In genomic region chr4:145213999-145214785, GRCm38 (mm10) we compare ENCODE assay signal across 8 mouse cellular contexts. TPM values are rescaled to one million over a fixed set of nuclear protein-coding genes. Genes with fewer than 3 reads are reported as not detected.
A peak's percentile ranks its signal among the peaks of the same experiment; 100 is the strongest.
DNase-seq lines count a peak whose midpoint lies in the region; ATAC-seq and TF ChIP-seq lines count a peak whose summit lies in the region.

No protein-coding gene starts in this region.

- H3K4me3 ChIP-seq in gastrocnemius, adult 2 months = no peak overlapping the region
- no peak overlapping the region for H3K4me3 ChIP-seq in hindbrain, postnatal 0 days (ENCODE audit: low read length)

- peak overlapping the region; percentile 66 for H3K27ac ChIP-seq in gastrocnemius, adult 2 months
- H3K27ac ChIP-seq in hindbrain, postnatal 0 days = peak overlapping the region; percentile 62; the same call in 1 of the 2 replicates

- peak; percentile 100; the same call in 1 of the 2 replicates for TF ChIP-seq CTCF in gastrocnemius, adult 2 months (IDR thresholded peaks at IDR 0.05)
- peak; percentile 97 for TF ChIP-seq CTCF in hindbrain, postnatal 0 days (IDR thresholded peaks at IDR 0.05; ENCODE audit: low read depth)

- peak; percentile 94 for ATAC-seq in hindbrain, postnatal 0 days

- intact Hi-C loops in gastrocnemius, adult 2 months (cut with DNase I) = loop anchor here (1.0 to 2.0 kb wide), 2 partner anchors 57 to 72 kb away; no protein-coding TSS in a partner anchor

- no peaks in the 10 kb centered on the region for H3K9me3 ChIP-seq in hindbrain, postnatal 0 days (ENCODE audit: low read length)

- peak; percentile 97 for DNase-seq in R1 (ENCODE audit: low read depth, low spot score)
- DNase-seq in cerebellum, postnatal 36 days = peak; percentile 71 to 78
- peak; percentile 94 for DNase-seq in gastrocnemius, adult 2 months
- peak; percentile 92 for DNase-seq in hindbrain, postnatal 0 days (ENCODE audit: low spot score)
- peak; percentile 87 to 91 for DNase-seq in left cerebral cortex, adult 18-20 months (ENCODE audit: low spot score in 2 of 2)
- peak; percentile 90 to 94 for DNase-seq in lung, postnatal 4 days
- DNase-seq in retina, postnatal 7 days (ENCODE audit: low read depth, low spot score) = peak; percentile 51
- peak; percentile 85 for DNase-seq in urinary bladder, adult 2 months (ENCODE audit: low spot score)

- WGBS in hindbrain, postnatal 0 days = 28% methylated on average over 8 of the region's 8 CpGs

- H3K36me3 ChIP-seq in hindbrain, postnatal 0 days (ENCODE audit: insufficient read depth, low read length) = no peaks in the 10 kb centered on the region

- H3K9ac ChIP-seq in hindbrain, postnatal 0 days (replicated peaks; ENCODE audit: low read length) = no peak overlapping the region

- H3K27me3 ChIP-seq in hindbrain, postnatal 0 days (ENCODE audit: insufficient read depth, low read length) = no peaks in the 10 kb centered on the region

- 0 out of 2 replicates have a peak, but pooled peaks cover 5% of the 10 kb centered on the region for H3K4me1 ChIP-seq in hindbrain, postnatal 0 days (ENCODE audit: insufficient read depth, low read length)

- no peak overlapping the region for H3K4me2 ChIP-seq in hindbrain, postnatal 0 days (ENCODE audit: low read depth, low read length)

RNA-seq across cellular contexts. Expression of gene Vps13d, which starts 19.4 kb away (rescaled TPM):
- total RNA-seq in gastrocnemius, adult 2 months (2021) = 10 to 100 TPM; 35.6 to 37.0 TPM
- total RNA-seq in hindbrain, postnatal 0 days (2014; rRNA removed) = 32.8 and 35.3 TPM in 2 replicates
- polyA plus RNA-seq in hindbrain, postnatal 0 days (2015; fragmentation: Nextera tagmentation; extraction: Ambion mirVana) = 7.8 and 8.6 TPM in 2 replicates
- 10 to 100 TPM; 52.0 to 59.4 TPM for total RNA-seq in left cerebral cortex, adult 18-20 months (2021)
- 39.3 TPM in 2 replicates for polyA plus RNA-seq in urinary bladder, adult 2 months (2012; rRNA removed)

RNA-seq across cellular contexts. Expression of gene Tnfrsf1b, which starts 32.5 kb away (rescaled TPM):
- total RNA-seq in gastrocnemius, adult 2 months (2021) = 1 to 10 TPM; 2.5 to 3.0 TPM
- 7.3 and 36.8 TPM in 2 replicates for total RNA-seq in hindbrain, postnatal 0 days (2014; rRNA removed)
- 2.5 and 2.9 TPM in 2 replicates for polyA plus RNA-seq in hindbrain, postnatal 0 days (2015; fragmentation: Nextera tagmentation; extraction: Ambion mirVana)
- 1 to 10 TPM; 2.8 to 3.0 TPM for total RNA-seq in left cerebral cortex, adult 18-20 months (2021)
- 10.5 TPM in 2 replicates for polyA plus RNA-seq in urinary bladder, adult 2 months (2012; rRNA removed)
